Mouse (Mus musculus): ENCODE measurements around the gene Adar.

- TF ChIP-seq JUND (conservative IDR thresholded peaks at IDR 0.05; ENCODE audit: low read depth, low read length): no peak
- TF ChIP-seq TBP (conservative IDR thresholded peaks at IDR 0.05; ENCODE audit: low read depth, low read length): no peak
These were observed 59.6 kb downstream of the Adar start for GRCm38 (mm10) chr3:89774236-89774960.
